Mouse (Mus musculus) CH12.LX (cell line): Measurements from ENCODE around the gene Ank3. TPM values are rescaled to one million over a fixed set of nuclear protein-coding genes. Genes with fewer than 3 reads are reported as not detected.
A peak's percentile ranks its signal among the peaks of the same experiment; 100 is the strongest.

Source experiments
- DNase-seq: peaks from one replicate; pipeline ENCODE4 v3.0.0-alpha.2; 2013; ENCODE audit errors: extremely low read depth
- H3K27ac ChIP-seq: 2 replicates; pipeline ENCODE4 v1.5.1; 2012; ENCODE audit warnings: low read depth, mild to moderate bottlenecking, control low read depth, moderate library complexity; ENCODE audit not compliant: insufficient read depth
- H3K27me3 ChIP-seq: replicated peaks from 2 replicates; pipeline ENCODE3; 2012; ENCODE audit warnings: inconsistent platforms
- H3K36me3 ChIP-seq, 2 experiments: replicated peaks in 1 of 2; 2 replicates each; pipeline versions ENCODE3 to v1.6.1; 2012; ENCODE audit warnings: inconsistent platforms in 1 of 2, low read length in 1 of 2, mild to moderate bottlenecking in 1 of 2, mixed read lengths in 1 of 2, moderate library complexity in 1 of 2; ENCODE audit not compliant: control insufficient read depth in 1 of 2, insufficient read depth in 1 of 2
- H3K4me1 ChIP-seq, 2 experiments: 2 replicates each; pipeline ENCODE4 v1.6.1; 2012; ENCODE audit warnings: inconsistent platforms in 1 of 2, moderate library complexity in 1 of 2; ENCODE audit not compliant: insufficient read depth in 2 of 2, control insufficient read depth in 1 of 2
- H3K4me2 ChIP-seq: 2 replicates; pipeline ENCODE4 v1.6.1; 2012; ENCODE audit warnings: low read depth, mild to moderate bottlenecking, control low read depth; ENCODE audit not compliant: poor library complexity, insufficient read depth, severe bottlenecking
- H3K4me3 ChIP-seq, 3 experiments: fragments of 150-350 bp in 1 of 3; sonication (generic) in 1 of 3; replicated peaks in 1 of 3; 2 replicates each; pipeline versions ENCODE3 to v1.5.1; 2011 to 2012; ENCODE audit warnings: low read depth in 2 of 3, low read length in 2 of 3, mild to moderate bottlenecking in 2 of 3, moderate library complexity in 2 of 3, control low read depth in 1 of 3, improper control_type of control experiment in 1 of 3, inconsistent platforms in 1 of 3, mixed read lengths in 1 of 3; ENCODE audit not compliant: poor library complexity in 1 of 3
- H3K79me2 ChIP-seq: replicated peaks from 2 replicates; pipeline ENCODE4 v1.6.1; 2012; ENCODE audit warnings: mild to moderate bottlenecking, moderate library complexity; ENCODE audit not compliant: control insufficient read depth, poor library complexity, insufficient read depth, severe bottlenecking; ENCODE audit errors: extremely low read depth
- H3K9ac ChIP-seq: 2 replicates; pipeline ENCODE4 v1.6.1; 2012; ENCODE audit warnings: low read depth, mild to moderate bottlenecking, control low read depth, moderate library complexity; ENCODE audit not compliant: insufficient read depth
- H3K9me3 ChIP-seq: replicated peaks from 2 replicates; pipeline ENCODE3; 2012; ENCODE audit warnings: low read length, inconsistent platforms, mixed read lengths
- BHLHE40 ChIP-seq: IDR thresholded peaks from 2 replicates; pipeline ENCODE4 v1.6.1; 2011; ENCODE audit warnings: mild to moderate bottlenecking, low read depth, low read length, improper control_type of control experiment
- CHD2 ChIP-seq: IDR thresholded peaks from 2 replicates; pipeline ENCODE4 v1.6.1; 2011; ENCODE audit warnings: low read length, improper control_type of control experiment
- CTCF ChIP-seq, 2 experiments: IDR thresholded peaks in 1 of 2; conservative IDR thresholded peaks in 1 of 2; 2 replicates each; pipeline ENCODE4 v1.5.1; 2011 to 2012; ENCODE audit warnings: low read depth in 2 of 2, low read length in 2 of 2, improper control_type of control experiment in 1 of 2, inconsistent platforms in 1 of 2, mild to moderate bottlenecking in 1 of 2, moderate library complexity in 1 of 2
- ELF1 ChIP-seq: IDR thresholded peaks from 2 replicates; pipeline ENCODE4 v1.6.1; 2014; ENCODE audit warnings: low read depth, mild to moderate bottlenecking, inconsistent platforms, low read length, improper control_type of control experiment
- GABPA ChIP-seq: IDR thresholded peaks from 2 replicates; pipeline ENCODE4 v1.6.1; 2012; ENCODE audit warnings: low read depth, low read length, improper control_type of control experiment, inconsistent platforms; ENCODE audit not compliant: insufficient replicate concordance
- HCFC1 ChIP-seq: IDR thresholded peaks from 2 replicates; pipeline ENCODE4 v1.6.1; 2012; ENCODE audit warnings: low read depth, mild to moderate bottlenecking, inconsistent platforms, low read length, improper control_type of control experiment
- IRF4 ChIP-seq: IDR thresholded peaks from 2 replicates; pipeline ENCODE4 v1.6.1; 2014; ENCODE audit warnings: low read depth, mild to moderate bottlenecking, inconsistent platforms, low read length, improper control_type of control experiment
- JUND ChIP-seq: conservative IDR thresholded peaks from 2 replicates; pipeline ENCODE4 v1.6.1; 2011; ENCODE audit warnings: low read depth, low read length, improper control_type of control experiment
- KAT2A ChIP-seq: IDR thresholded peaks from 2 replicates; pipeline ENCODE4 v1.6.1; 2012; ENCODE audit warnings: low read length, improper control_type of control experiment, inconsistent platforms; ENCODE audit not compliant: insufficient replicate concordance
- MAFK ChIP-seq: IDR thresholded peaks from 2 replicates; pipeline ENCODE4 v1.6.1; 2011; ENCODE audit warnings: low read length, improper control_type of control experiment; ENCODE audit not compliant: insufficient replicate concordance
- MAX ChIP-seq: IDR thresholded peaks from 2 replicates; pipeline ENCODE4 v1.6.1; 2011; ENCODE audit warnings: low read length, improper control_type of control experiment
- MAZ ChIP-seq: IDR thresholded peaks from 2 replicates; pipeline ENCODE4 v1.6.1; 2012; ENCODE audit warnings: low read depth, mild to moderate bottlenecking, inconsistent platforms, low read length, improper control_type of control experiment, moderate library complexity
- MEF2A ChIP-seq: IDR thresholded peaks from 2 replicates; pipeline ENCODE4 v1.6.1; 2014; ENCODE audit warnings: low read depth, mild to moderate bottlenecking, inconsistent platforms, low read length, improper control_type of control experiment, borderline replicate concordance
- MXI1 ChIP-seq: IDR thresholded peaks from 2 replicates; pipeline ENCODE4 v1.6.1; 2011; ENCODE audit warnings: mild to moderate bottlenecking, low read depth, low read length, improper control_type of control experiment
- NELFE ChIP-seq: IDR thresholded peaks from 2 replicates; pipeline ENCODE4 v1.6.1; 2011; ENCODE audit warnings: low read depth, low read length, improper control_type of control experiment
- RAD21 ChIP-seq: IDR thresholded peaks from 2 replicates; pipeline ENCODE4 v1.6.1; 2011; ENCODE audit warnings: low read depth, mild to moderate bottlenecking, low read length, improper control_type of control experiment, moderate library complexity
- RCOR1 ChIP-seq: conservative IDR thresholded peaks from 2 replicates; pipeline ENCODE4 v1.6.1; 2012; ENCODE audit warnings: low read depth, mild to moderate bottlenecking, inconsistent platforms, low read length, improper control_type of control experiment
- SIN3A ChIP-seq: IDR thresholded peaks from 2 replicates; pipeline ENCODE4 v1.6.1; 2012; ENCODE audit warnings: low read length, improper control_type of control experiment, inconsistent platforms
- SMC3 ChIP-seq: IDR thresholded peaks from 2 replicates; pipeline ENCODE4 v1.6.1; 2011; ENCODE audit warnings: low read depth, low read length, improper control_type of control experiment
- UBTF ChIP-seq: IDR thresholded peaks from 2 replicates; pipeline ENCODE4 v1.6.1; 2012; ENCODE audit warnings: low read depth, mild to moderate bottlenecking, inconsistent platforms, low read length, improper control_type of control experiment, moderate library complexity
- dilution Hi-C: fragments of 300-500 bp; cut with MboI; formaldehyde crosslinking; loops from 2 replicates; pipeline ENCODE4 v1.14.3; 2020; ENCODE audit warnings: low sequenced_read_pairs; ENCODE audit not compliant: extremely low pct_unique_long_range_greater_than_20kb, extremely low pct_ligation_motif_present
- in situ Hi-C: fragments of 300-500 bp; cut with MboI; formaldehyde crosslinking; loops from 3 replicates; pipeline ENCODE4 v1.14.3; 2019; ENCODE audit warnings: low sequenced_read_pairs, low pct_ligation_motif_present, low pct_unique_long_range_greater_than_20kb, mixed read lengths
- polyA plus RNA-seq: library from polyadenylated mRNA; unstranded; fragments of >175 nt; gene quantifications from 2 replicates; pipeline ENCODE4 v1.2.1, GENCODE M21; 2012; ENCODE audit warnings: low read depth; ENCODE audit not compliant: insufficient read length
- total RNA-seq, 2 experiments: library from RNA; depleted of rRNA; stranded (reverse); fragments of 300-350 nt in 1 of 2; fragments of >200 nt in 1 of 2; gene quantifications; 2 replicates each; pipeline ENCODE4 v1.2.3; 2012 to 2014

Ank3 gene
- total and polyA plus RNA-seq, 3 experiments = 4.7 to 8.3 (median 6.2) TPM

GRCm38 (mm10) chr10:69640617-69641016 is 242.0 kb downstream of the Ank3 start:
- H3K4me3 ChIP-seq = no peak overlapping the region
- H3K27me3 ChIP-seq = no peaks in the 10 kb centered on the region
- DNase-seq = peak; percentile 21
- dilution Hi-C loops (no loop called here), in situ Hi-C loops (loop anchor here (10.0 kb wide), 1 partner anchor 106 kb away; no protein-coding TSS in a partner anchor)
- peaks cover 5 to 32% of the 10 kb centered on the region in 2 experiments; a peak in 3 of 4 replicates for H3K4me1 ChIP-seq
- H3K27ac ChIP-seq = no peak overlapping the region
- H3K9ac ChIP-seq = no peak overlapping the region
- peaks cover 0 to 12% of the 10 kb centered on the region in 2 experiments for H3K36me3 ChIP-seq
- no peaks in the 10 kb centered on the region for H3K79me2 ChIP-seq
- TF ChIP-seq SMC3 (peak; percentile 52), CTCF (conservative IDR thresholded peaks at IDR 0.05 in 1 of 2, IDR thresholded peaks at IDR 0.05 in 1 of 2; ENCODE audit: low read depth in 2 of 2, low read length in 2 of 2) (peak; percentile 9 to 53; a peak in 2 of 4 replicates), RAD21 (peak; percentile 50), JUND (no peak), MAX (peak; percentile 36; the same call in 1 of the 2 replicates), NELFE (no peak)
- TF ChIP-seq, all 38 proteins: peak for 4
- Histone ChIP-seq H3K4me2 (no peak overlapping the region), H3K9me3 (no peaks in the 10 kb centered on the region)

- H3K9me3 ChIP-seq = no peaks in the 10 kb centered on the region
- no peak for DNase-seq
- H3K27me3 ChIP-seq = no peaks in the 10 kb centered on the region
- H3K79me2 ChIP-seq = no peaks in the 10 kb centered on the region
- H3K36me3 ChIP-seq = peaks cover 0 to 25% of the 10 kb centered on the region in 2 experiments
- TF ChIP-seq ELF1 (no peak), NELFE (no peak), MEF2A (no peak), MXI1 (no peak), IRF4 (no peak), CHD2 (no peak), GABPA (no peak), MAFK (no peak), MAZ (no peak), RCOR1 (no peak), SIN3A (no peak), KAT2A (no peak), HCFC1 (no peak), BHLHE40 (no peak), UBTF (no peak)
- in situ Hi-C loops = loop anchor here (10.0 kb wide), 1 partner anchor 109 kb away; no protein-coding TSS in a partner anchor
- H3K4me1 ChIP-seq = peaks cover 8 to 54% of the 10 kb centered on the region in 2 experiments; a peak in 3 of 4 replicates
- no peak overlapping the region; the same call in 1 of the 2 replicates for H3K27ac ChIP-seq
- dilution Hi-C loops = no loop called here
- no peak overlapping the region for H3K9ac ChIP-seq
- H3K4me2 ChIP-seq = no peak overlapping the region
- H3K4me3 ChIP-seq = no peak overlapping the region
Observed at GRCm38 (mm10) chr10:69643481-69643880, 244.9 kb downstream of the Ank3 start.
